Mouse (Mus musculus) heart, postnatal 0 days (tissue): Measurements from ENCODE around the gene Izumo2.

Source experiments
- CTCF ChIP-seq: IDR thresholded peaks from 2 replicates; pipeline ENCODE4 v1.5.1; 2016; ENCODE audit warnings: antibody characterized with exemption, control low read depth, low read depth
- EP300 ChIP-seq: IDR thresholded peaks from 2 replicates; pipeline ENCODE4 v1.6.1; 2016; ENCODE audit warnings: antibody characterized with exemption, low read depth

- TF ChIP-seq CTCF (no peak), EP300 (no peak)
These were observed 34.0 kb upstream of the Izumo2 start for GRCm38 (mm10) chr7:44674511-44674910.
